Mouse (Mus musculus) hindlimb bud, embryonic 11.5 days (tissue): Measurements from ENCODE around the gene Ripor3.

Source experiments
- DNase-seq: peaks from one replicate; pipeline ENCODE4 v3.0.0-alpha.2; 2012; ENCODE audit warnings: low read depth, low spot score; ENCODE audit errors: extremely low spot score

The Ripor3 gene

DNA sequence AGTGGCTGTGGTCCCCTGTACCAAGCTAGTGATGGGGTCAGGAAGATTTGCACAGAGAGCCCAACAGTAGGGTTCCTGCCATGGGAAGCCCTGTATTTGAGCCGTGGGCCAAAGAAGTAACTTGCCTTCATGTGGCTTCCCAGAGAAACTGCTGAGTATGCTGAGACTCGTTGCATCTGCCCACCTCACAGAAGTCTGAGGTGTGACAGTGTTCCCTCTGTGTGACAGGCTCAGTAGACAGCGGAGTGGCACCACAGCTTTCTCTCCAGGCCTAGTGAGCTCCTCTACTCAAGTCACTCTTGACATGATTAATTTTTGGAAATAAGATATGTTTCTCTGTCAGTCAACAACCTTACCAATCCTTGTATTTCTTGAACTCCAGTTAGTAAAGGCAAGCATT lies 71.6 kb downstream of the Ripor3 start:
- no peak for DNase-seq

GRCm38 (mm10) chr2:167935956-167936355 lies 74.5 kb downstream of the Ripor3 start:
- DNase-seq: no peak

DNA sequence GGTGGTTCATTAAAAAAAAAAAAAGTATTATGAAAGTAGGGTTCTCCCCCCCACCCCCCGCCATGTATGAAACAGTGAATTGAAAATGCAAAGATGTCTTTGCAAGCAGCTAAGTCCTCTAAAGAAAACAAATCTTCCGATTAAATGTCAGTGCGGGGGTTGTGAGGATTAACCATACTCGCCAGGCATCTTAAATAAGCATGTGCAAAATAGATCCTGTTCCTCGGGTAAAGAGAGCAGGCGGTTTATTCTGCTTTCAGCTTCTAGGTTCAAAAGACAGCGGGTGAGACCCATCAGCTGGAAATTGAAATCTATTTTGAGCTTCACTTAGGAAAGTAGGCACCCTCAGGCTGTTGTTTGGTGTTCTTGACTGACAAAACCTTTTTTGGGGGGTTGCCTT lies 77.0 kb downstream of the Ripor3 start:
- DNase-seq: no peak

DNA sequence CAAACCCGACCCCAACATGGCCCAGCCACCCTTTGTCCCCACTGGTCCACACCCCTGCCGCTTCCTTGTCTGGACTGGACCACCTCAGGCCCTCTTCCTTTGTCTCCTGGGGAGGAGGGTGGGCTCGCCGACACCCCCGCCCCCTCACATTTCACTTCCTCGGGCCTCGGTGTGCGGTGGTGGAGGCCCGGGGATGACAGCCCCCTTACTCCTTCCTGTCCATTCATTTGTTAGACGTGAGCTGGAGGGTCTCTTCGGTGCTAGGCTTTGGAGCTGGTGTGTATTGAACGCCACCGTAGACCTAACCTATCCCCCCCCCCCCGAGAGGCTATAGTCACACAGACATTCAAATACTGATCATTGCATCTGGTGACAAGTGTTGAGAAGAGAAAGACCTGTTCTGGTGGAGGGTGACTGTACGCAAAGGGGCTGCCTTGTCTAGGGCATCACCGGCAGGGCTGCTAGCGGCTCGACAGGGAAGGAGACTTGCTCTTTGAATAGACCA lies 77.6 kb downstream of the Ripor3 start:
- DNase-seq: no peak

DNA sequence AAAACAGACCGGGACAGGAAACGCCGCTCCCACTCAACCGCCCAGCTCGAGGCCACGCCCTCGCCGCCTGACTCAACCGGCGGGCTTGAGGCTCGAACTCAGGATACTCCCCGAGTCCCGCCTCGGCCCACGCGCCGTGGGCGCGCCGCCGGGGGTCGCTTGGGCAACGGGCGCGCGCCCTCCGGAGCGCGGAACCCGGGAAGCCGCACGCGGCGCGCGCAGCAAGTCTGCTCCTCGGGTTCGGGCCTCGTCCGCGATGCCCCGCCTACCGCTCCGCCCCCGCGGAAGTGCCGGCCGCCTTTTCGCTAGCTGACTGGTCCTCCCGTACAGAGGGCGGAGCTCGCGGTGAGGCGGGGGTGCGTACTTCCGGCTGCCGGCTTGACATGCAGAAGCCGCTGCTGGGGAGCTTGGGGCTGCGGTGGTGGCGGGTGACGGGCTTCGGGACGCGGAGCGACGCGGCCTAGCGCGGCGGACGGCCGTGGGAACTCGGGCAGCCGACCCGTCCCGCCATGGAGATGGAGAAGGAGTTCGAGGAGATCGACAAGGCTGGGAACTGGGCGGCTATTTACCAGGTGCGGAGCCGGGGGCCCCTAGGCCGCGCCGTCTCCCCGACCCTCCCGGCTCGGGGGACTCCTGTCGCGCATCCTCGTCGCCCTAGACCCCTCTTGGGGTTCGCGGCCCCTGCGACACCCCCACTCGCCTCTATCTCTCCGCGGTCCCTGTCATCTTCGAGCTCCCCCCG lies 78.3 kb downstream of the Ripor3 start, which contains the start of gene Ptpn1:
Ptpn1 (plus strand) TSS at position 73 of the 742 bp plus-strand sequence.
- DNase-seq: peak; percentile 49

- no peak for DNase-seq
Observed at GRCm38 (mm10) chr2:167930975-167931374, 79.4 kb downstream of the Ripor3 start.
